Mouse (Mus musculus) frontal cortex, postnatal 25 days (tissue): ENCODE measurements at regions not wholly inside any gene's neighbourhood (a gene's known extent, or its start where the extent isn't known, plus 50 kb on each side); places are given as distances from the start of the nearest gene placed in this dataset.

ENCODE experiments used
- DNase-seq, 2 experiments: peaks; one replicate each; pipeline ENCODE4 v3.0.0; 2022; ENCODE audit warnings: low spot score in 2 of 2

GRCm38 (mm10) chr11:56165759-56166158 lies 124.9 kb upstream of the Nmur2 start:
- no peak for DNase-seq

DNA sequence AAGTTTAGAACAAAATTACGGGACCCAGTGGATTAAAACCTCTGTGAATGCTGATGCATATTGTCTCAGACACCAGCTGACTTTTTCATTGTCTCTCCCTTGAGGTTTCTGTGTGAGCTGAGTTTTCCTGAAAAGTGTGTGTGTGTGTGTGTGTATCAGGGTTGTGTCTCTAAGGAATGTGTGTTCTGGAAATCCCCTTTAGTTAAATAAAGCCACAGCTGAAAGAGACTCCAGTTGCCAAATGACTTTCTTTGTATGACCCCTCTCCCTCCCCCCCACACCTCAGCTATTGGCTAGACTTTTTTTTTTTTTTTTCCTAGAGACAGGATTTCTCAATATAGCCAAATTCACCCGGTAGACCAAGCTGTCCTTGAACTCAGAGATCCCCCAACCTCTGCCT lies 119.5 kb upstream of the Nmur2 start:
- DNase-seq: no peak

- DNase-seq: peak; percentile 29 to 33
Observed at GRCm38 (mm10) chr11:56159412-56160074, 118.7 kb upstream of the Nmur2 start.

- no peak for DNase-seq
Observed at GRCm38 (mm10) chr11:56150825-56151342, 110.1 kb upstream of the Nmur2 start.

DNA sequence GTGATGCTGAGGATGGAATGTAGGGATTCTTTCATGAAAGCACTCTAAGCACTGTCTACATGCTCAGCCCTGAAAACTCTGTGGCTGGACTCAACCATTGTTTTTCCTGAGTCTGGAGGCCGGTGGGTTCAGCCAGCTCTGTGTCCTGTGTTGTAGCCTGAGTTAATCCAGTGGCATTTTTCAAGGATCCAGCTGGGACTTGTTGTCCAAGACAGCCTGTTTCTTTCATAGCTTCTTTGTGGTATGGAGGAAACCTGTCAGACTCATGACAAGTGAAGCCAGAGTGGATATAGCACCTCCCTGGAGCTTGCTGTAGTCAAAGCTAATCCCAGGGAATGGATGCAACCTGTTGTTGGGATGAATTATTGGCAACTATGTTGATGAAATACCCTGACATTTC lies 108.9 kb upstream of the Nmur2 start:
- no peak for DNase-seq

- no peak for DNase-seq
Observed at GRCm38 (mm10) chr11:56148956-56149355, 108.1 kb upstream of the Nmur2 start.

DNA sequence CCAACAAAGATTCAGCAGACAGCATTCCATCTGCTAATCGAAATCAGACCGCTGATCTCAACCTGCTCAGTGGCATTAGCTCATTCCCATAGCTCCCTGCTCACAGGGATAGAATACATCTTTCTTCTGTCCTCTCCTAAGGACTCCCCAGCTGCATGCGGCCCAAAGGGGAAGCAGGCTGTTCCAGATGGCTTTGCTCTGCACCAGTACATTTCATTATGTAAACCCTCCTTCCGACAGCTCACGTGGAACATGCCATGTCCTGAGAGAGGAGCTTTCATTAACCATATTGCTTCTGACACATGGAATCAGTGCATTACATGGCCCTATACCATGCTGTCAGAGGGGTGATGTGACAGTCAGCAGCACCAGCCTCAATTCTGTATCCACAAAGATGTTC lies 105.9 kb upstream of the Nmur2 start:
- DNase-seq: no peak

DNA sequence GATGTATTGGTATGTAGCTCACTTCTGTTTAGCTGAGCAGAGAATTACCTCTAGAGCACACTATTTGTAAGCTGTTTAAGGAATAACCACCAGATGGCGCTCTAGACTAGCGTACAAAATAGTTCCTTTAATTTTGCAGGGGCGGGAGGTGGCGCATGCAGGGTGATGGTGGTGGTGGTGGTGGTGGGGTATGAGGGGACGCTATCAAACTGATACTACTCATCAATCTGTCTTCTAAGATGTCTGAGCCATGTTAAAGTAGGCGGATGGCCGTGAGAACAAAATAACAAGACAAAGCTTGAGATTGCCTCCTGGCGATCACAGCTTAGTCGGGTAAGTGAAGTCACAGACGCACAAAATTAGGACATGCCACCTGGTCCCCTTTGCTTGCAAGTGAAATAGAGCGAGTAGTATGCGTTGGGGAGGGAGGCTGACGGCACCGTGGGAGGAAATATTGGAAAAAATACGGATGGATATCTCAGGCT lies 90.6 kb upstream of the Nmur2 start:
- DNase-seq: peak in 1 of 2 experiments; percentile 21

- DNase-seq: peak in 1 of 2 experiments; percentile 35
Observed at GRCm38 (mm10) chr11:56116553-56117232, 75.9 kb upstream of the Nmur2 start.

DNA sequence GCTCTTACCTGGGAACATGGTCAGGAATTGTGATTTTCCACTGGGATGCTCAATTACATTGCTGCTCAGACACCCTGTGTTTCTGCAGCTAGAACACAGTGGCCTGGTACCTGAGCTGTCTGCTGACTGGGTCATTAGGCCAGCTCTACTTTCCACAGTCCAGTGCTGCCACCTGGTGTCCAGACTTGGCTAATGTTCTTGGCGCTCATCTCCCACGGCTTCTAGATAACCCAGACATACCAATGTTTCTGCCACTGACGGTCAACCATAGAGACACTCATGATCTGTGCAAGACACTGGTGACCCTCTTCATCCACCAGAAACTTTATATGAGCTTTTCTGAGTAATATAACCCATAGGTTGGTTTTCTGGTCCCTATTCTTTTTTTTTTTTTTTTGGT lies 67.1 kb upstream of the Nmur2 start:
- peak; percentile 61 to 71 for DNase-seq

GRCm38 (mm10) chr11:56105632-56106031 lies 64.8 kb upstream of the Nmur2 start:
- DNase-seq: peak; percentile 13 to 65

DNA sequence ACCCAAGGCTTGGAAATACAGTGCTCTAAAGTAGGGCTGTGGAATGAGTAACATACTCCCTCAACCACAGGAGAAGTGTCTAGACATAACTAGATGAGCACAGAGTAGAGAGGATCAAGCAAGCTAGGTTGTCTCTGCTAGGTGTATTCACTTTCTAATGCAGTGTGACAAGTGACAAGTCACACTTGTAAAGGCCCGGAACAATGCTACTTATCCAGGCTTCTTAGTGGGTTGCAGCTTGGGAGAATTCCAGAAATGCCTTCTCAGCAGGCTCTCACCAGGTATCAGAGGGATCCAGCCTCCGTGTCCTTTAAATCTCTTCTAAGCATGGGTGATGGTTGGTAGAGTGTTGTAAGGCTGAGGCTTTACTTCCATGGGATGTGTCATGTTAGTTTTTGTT lies 52.1 kb upstream of the Nmur2 start:
- no peak for DNase-seq
